Comparison of ENCODE assay signal across 8 mouse cellular contexts in genomic region chr17:25272326-25272725, GRCm38 (mm10). TPM values are rescaled to one million over a fixed set of nuclear protein-coding genes. Genes with fewer than 3 reads are reported as not detected.
DNase-seq lines count a peak whose midpoint lies in the region; ATAC-seq and TF ChIP-seq lines count a peak whose summit lies in the region.

No protein-coding gene starts in this region.

- TF ChIP-seq CTCF in liver, adult 2 months (IDR thresholded peaks at IDR 0.05; ENCODE audit: low read depth, low read length) = no peak

- 0 out of 2 replicates have a peak, but pooled peaks have one; percentile 10 for ATAC-seq in heart, embryonic 12.5 days (ENCODE audit: insufficient number of reproducible peaks, low FRiP score)
- no peak for ATAC-seq in hindbrain, embryonic 11.5 days (ENCODE audit: low FRiP score)
- no peak for ATAC-seq in neural tube, embryonic 12.5 days (ENCODE audit: low FRiP score, low read depth)

- intact Hi-C loops in left cerebral cortex, postnatal 4 days (cut with DNase I) = loop anchor here (5.0 kb wide), 1 partner anchor 255 kb away; the partner anchor contains the start of genes Cramp1l and Ift140

- peak overlapping the region; percentile 99 for H3K9ac ChIP-seq in heart, embryonic 12.5 days
- H3K9ac ChIP-seq in hindbrain, embryonic 11.5 days (ENCODE audit: low read depth, low read length) = peak overlapping the region; percentile 100
- H3K9ac ChIP-seq in liver, adult 2 months (ENCODE audit: low read depth, low read length) = peak overlapping the region; percentile 92
- peak overlapping the region; percentile 99 for H3K9ac ChIP-seq in neural tube, embryonic 12.5 days

- H3K9me3 ChIP-seq in heart, embryonic 12.5 days (replicated peaks) = no peaks in the 10 kb centered on the region
- no peaks in the 10 kb centered on the region for H3K9me3 ChIP-seq in hindbrain, embryonic 11.5 days (ENCODE audit: control insufficient read depth, low read length)
- H3K9me3 ChIP-seq in neural tube, embryonic 12.5 days = no peaks in the 10 kb centered on the region

- 0% methylated on average over 10 of the region's 10 CpGs for WGBS in heart, embryonic 12.5 days
- 2% methylated on average over 10 of the region's 10 CpGs for WGBS in hindbrain, embryonic 11.5 days
- under 1% methylated on average over 10 of the region's 10 CpGs for WGBS in liver, adult 2 months
- under 1% methylated on average over 10 of the region's 10 CpGs for WGBS in neural tube, embryonic 12.5 days

- TF ChIP-seq POLR2A in liver, adult 2 months (IDR thresholded peaks at IDR 0.05; ENCODE audit: extremely low read depth, insufficient read depth, low read length) = no peak

- no peak for DNase-seq in heart, postnatal 4 days
- DNase-seq in adipocyte (ENCODE audit: low spot score) = peak; percentile 49
- DNase-seq in hindbrain, embryonic 11.5 days (ENCODE audit: low spot score) = peak; percentile 46
- DNase-seq in liver, adult 2 months (ENCODE audit: extremely low read depth, low read depth, low spot score) = peak; percentile 62
- no peak for DNase-seq in left cerebral cortex, postnatal 4 days
- no peak for DNase-seq in gastrocnemius, postnatal 4 days (ENCODE audit: low spot score in 2 of 2)

- H3K4me3 ChIP-seq in heart, embryonic 12.5 days = peak overlapping the region; percentile 98
- peak overlapping the region; percentile 99 for H3K4me3 ChIP-seq in hindbrain, embryonic 11.5 days (ENCODE audit: low read depth, low read length)
- H3K4me3 ChIP-seq in liver, adult 2 months (ENCODE audit: insufficient read depth, low read depth, low read length) = peak overlapping the region; percentile 91
- H3K4me3 ChIP-seq in neural tube, embryonic 12.5 days = peak overlapping the region; percentile 97

- H3K79me2 ChIP-seq in liver, adult 2 months (ENCODE audit: control insufficient read depth, insufficient read depth, low read length) = peaks cover 31% of the 10 kb centered on the region

- peaks cover 30% of the 10 kb centered on the region for H3K36me3 ChIP-seq in heart, embryonic 12.5 days
- H3K36me3 ChIP-seq in hindbrain, embryonic 11.5 days (ENCODE audit: control insufficient read depth, insufficient read depth, low read length) = peaks cover 10% of the 10 kb centered on the region
- peaks cover 15% of the 10 kb centered on the region for H3K36me3 ChIP-seq in liver, adult 2 months (ENCODE audit: control insufficient read depth, insufficient read depth, low read length)
- H3K36me3 ChIP-seq in neural tube, embryonic 12.5 days = peaks cover 30% of the 10 kb centered on the region

- H3K4me1 ChIP-seq in heart, embryonic 12.5 days (replicated peaks) = peaks cover 31% of the 10 kb centered on the region
- H3K4me1 ChIP-seq in hindbrain, embryonic 11.5 days (replicated peaks; ENCODE audit: control insufficient read depth, insufficient read depth, low read length) = no peaks in the 10 kb centered on the region; the same call in 1 of the 2 replicates
- H3K4me1 ChIP-seq in liver, adult 2 months (ENCODE audit: control insufficient read depth, insufficient read depth, low read length) = peaks cover 34% of the 10 kb centered on the region
- H3K4me1 ChIP-seq in neural tube, embryonic 12.5 days = peaks cover 32% of the 10 kb centered on the region

- no peaks in the 10 kb centered on the region for H3K27me3 ChIP-seq in heart, embryonic 12.5 days (replicated peaks)
- H3K27me3 ChIP-seq in hindbrain, embryonic 11.5 days (ENCODE audit: control insufficient read depth, insufficient read depth, low read length) = no peaks in the 10 kb centered on the region
- H3K27me3 ChIP-seq in liver, adult 2 months (ENCODE audit: control insufficient read depth, insufficient read depth, low read length) = no peaks in the 10 kb centered on the region
- H3K27me3 ChIP-seq in neural tube, embryonic 12.5 days (replicated peaks) = no peaks in the 10 kb centered on the region

- H3K27ac ChIP-seq in heart, embryonic 12.5 days (ENCODE audit: poor library complexity, severe bottlenecking) = peak overlapping the region; percentile 98
- H3K27ac ChIP-seq in hindbrain, embryonic 11.5 days (ENCODE audit: low read depth, low read length) = peak overlapping the region; percentile 96; the same call in 1 of the 2 replicates
- H3K27ac ChIP-seq in liver, adult 2 months (replicated peaks; ENCODE audit: insufficient read depth, low read depth, low read length) = peak overlapping the region; percentile 96
- no peak overlapping the region for H3K27ac ChIP-seq in neural tube, embryonic 12.5 days

- peak overlapping the region; percentile 95 for H3K4me2 ChIP-seq in heart, embryonic 12.5 days
- H3K4me2 ChIP-seq in hindbrain, embryonic 11.5 days (replicated peaks; ENCODE audit: low read depth, low read length) = peak overlapping the region; percentile 90
- peak overlapping the region; percentile 97 for H3K4me2 ChIP-seq in neural tube, embryonic 12.5 days (replicated peaks)

RNA-seq across cellular contexts. Expression of gene Ube2i, which starts 2.1 kb away (rescaled TPM):
- polyA plus RNA-seq in heart, embryonic 12.5 days (2016; fragmentation: Nextera tagmentation; extraction: Ambion mirVana) = 459 and 468 TPM in 2 replicates
- total RNA-seq in heart, postnatal 4 days (2021) = 100 to 1,000 TPM; 219 to 221 TPM
- polyA plus RNA-seq in hindbrain, embryonic 11.5 days (2014; fragmentation: Nextera tagmentation; extraction: Ambion mirVana) = 781 and 835 TPM in 2 replicates
- total RNA-seq in liver, adult 2 months (2014; rRNA removed) = 92.9 and 103 TPM in 2 replicates
- polyA plus RNA-seq in liver, adult 2 months (2012; rRNA removed) = 62.4 and 80.0 TPM in 2 replicates
- polyA plus RNA-seq in neural tube, embryonic 12.5 days (2016; fragmentation: Nextera tagmentation; extraction: Ambion mirVana) = 726 and 737 TPM in 2 replicates
- 100 to 1,000 TPM; 297 to 302 TPM for total RNA-seq in left cerebral cortex, postnatal 4 days (2021)
- total RNA-seq in gastrocnemius, postnatal 4 days (2021) = 100 to 1,000 TPM; 178 to 203 TPM

RNA-seq across cellular contexts. Expression of gene Baiap3, which starts 16.2 kb away (rescaled TPM):
- 0.18 and 0.42 TPM in 2 replicates for polyA plus RNA-seq in heart, embryonic 12.5 days (2016; fragmentation: Nextera tagmentation; extraction: Ambion mirVana)
- under 1 TPM; 0.14 to 0.31 TPM for total RNA-seq in heart, postnatal 4 days (2021)
- 2.0 and 4.4 TPM in 2 replicates for polyA plus RNA-seq in hindbrain, embryonic 11.5 days (2014; fragmentation: Nextera tagmentation; extraction: Ambion mirVana)
- total RNA-seq in liver, adult 2 months (2014; rRNA removed) = 0.13 and 0.18 TPM in 2 replicates
- polyA plus RNA-seq in liver, adult 2 months (2012; rRNA removed) = 0.43 and 1.2 TPM in 2 replicates
- 2.3 and 4.0 TPM in 2 replicates for polyA plus RNA-seq in neural tube, embryonic 12.5 days (2016; fragmentation: Nextera tagmentation; extraction: Ambion mirVana)
- 10 to 100 TPM in 1 of 2 experiments, 1 to 10 TPM in 1; 5.2 to 24.2 TPM for total RNA-seq in left cerebral cortex, postnatal 4 days (2021)
- total RNA-seq in gastrocnemius, postnatal 4 days (2021) = under 1 TPM in 1 of 2 experiments, not detected in 1; 0.54 TPM

RNA-seq across cellular contexts. Expression of gene Prss34, which starts 25.9 kb away (rescaled TPM):
- polyA plus RNA-seq in heart, embryonic 12.5 days (2016; fragmentation: Nextera tagmentation; extraction: Ambion mirVana) = not detected in 2 replicates
- 1 to 10 TPM; 1.9 to 2.4 TPM for total RNA-seq in heart, postnatal 4 days (2021)
- polyA plus RNA-seq in hindbrain, embryonic 11.5 days (2014; fragmentation: Nextera tagmentation; extraction: Ambion mirVana) = not detected in 2 replicates
- not detected in 2 replicates for total RNA-seq in liver, adult 2 months (2014; rRNA removed)
- not detected in 2 replicates for polyA plus RNA-seq in liver, adult 2 months (2012; rRNA removed)
- not detected in 2 replicates for polyA plus RNA-seq in neural tube, embryonic 12.5 days (2016; fragmentation: Nextera tagmentation; extraction: Ambion mirVana)
- 1 to 10 TPM; 1.2 to 1.3 TPM for total RNA-seq in left cerebral cortex, postnatal 4 days (2021)
- total RNA-seq in gastrocnemius, postnatal 4 days (2021) = 10 to 100 TPM; 18.4 to 21.5 TPM

RNA-seq across cellular contexts. Expression of gene Tsr3, which starts 32.4 kb away (rescaled TPM):
- 33.3 and 34.1 TPM in 2 replicates for polyA plus RNA-seq in heart, embryonic 12.5 days (2016; fragmentation: Nextera tagmentation; extraction: Ambion mirVana)
- 10 to 100 TPM; 12.7 to 14.0 TPM for total RNA-seq in heart, postnatal 4 days (2021)
- polyA plus RNA-seq in hindbrain, embryonic 11.5 days (2014; fragmentation: Nextera tagmentation; extraction: Ambion mirVana) = 60.3 and 64.9 TPM in 2 replicates
- total RNA-seq in liver, adult 2 months (2014; rRNA removed) = 14.0 and 16.7 TPM in 2 replicates
- polyA plus RNA-seq in liver, adult 2 months (2012; rRNA removed) = 18.8 and 19.3 TPM in 2 replicates
- polyA plus RNA-seq in neural tube, embryonic 12.5 days (2016; fragmentation: Nextera tagmentation; extraction: Ambion mirVana) = 66.7 and 67.0 TPM in 2 replicates
- 10 to 100 TPM; 29.7 to 33.8 TPM for total RNA-seq in left cerebral cortex, postnatal 4 days (2021)
- 10 to 100 TPM; 25.5 to 26.4 TPM for total RNA-seq in gastrocnemius, postnatal 4 days (2021)

RNA-seq across cellular contexts. Expression of gene Gnptg, which starts 32.4 kb away (rescaled TPM):
- polyA plus RNA-seq in heart, embryonic 12.5 days (2016; fragmentation: Nextera tagmentation; extraction: Ambion mirVana) = 25.0 TPM in 2 replicates
- total RNA-seq in heart, postnatal 4 days (2021) = 10 to 100 TPM; 11.2 to 14.9 TPM
- polyA plus RNA-seq in hindbrain, embryonic 11.5 days (2014; fragmentation: Nextera tagmentation; extraction: Ambion mirVana) = 51.5 and 57.2 TPM in 2 replicates
- total RNA-seq in liver, adult 2 months (2014; rRNA removed) = 32.1 and 33.0 TPM in 2 replicates
- 37.4 and 41.4 TPM in 2 replicates for polyA plus RNA-seq in liver, adult 2 months (2012; rRNA removed)
- 67.1 and 71.3 TPM in 2 replicates for polyA plus RNA-seq in neural tube, embryonic 12.5 days (2016; fragmentation: Nextera tagmentation; extraction: Ambion mirVana)
- 10 to 100 TPM; 54.6 to 56.0 TPM for total RNA-seq in left cerebral cortex, postnatal 4 days (2021)
- total RNA-seq in gastrocnemius, postnatal 4 days (2021) = 10 to 100 TPM; 14.9 to 16.2 TPM

Comparison
In these comparisons a context has a peak if more than half of its experiments do, and no peak if none do; other contexts are left out.
1. DNase-seq: peak in adipocyte (single experiment), hindbrain, embryonic 11.5 days (single experiment) and liver, adult 2 months (single experiment); none in heart, postnatal 4 days (single experiment), left cerebral cortex, postnatal 4 days (single experiment) and gastrocnemius, postnatal 4 days (0 of 2).
2. RNA of gene Prss34, which starts 25.9 kb away (total RNA-seq): 18.4 to 21.5 TPM in gastrocnemius, postnatal 4 days; 1.9 to 2.4 TPM in heart, postnatal 4 days, 1.2 to 1.3 TPM in left cerebral cortex, postnatal 4 days and not detected in liver, adult 2 months; every median in the first group is over 4 times any median in the second.
3. Peak in every context shown above with its lines, with median percentiles within 50 percentile points of each other: H3K4me2 ChIP-seq, H3K4me3 ChIP-seq and H3K9ac ChIP-seq.